18 mouse cellular contexts compared by ENCODE assay signal in genomic region chr14:55793946-55794345, GRCm38 (mm10). TPM values are rescaled to one million over a fixed set of nuclear protein-coding genes. Genes with fewer than 3 reads are reported as not detected.
A peak's percentile ranks its signal among the peaks of the same experiment; 100 is the strongest.
DNase-seq lines count a peak whose midpoint lies in the region; ATAC-seq and TF ChIP-seq lines count a peak whose summit lies in the region.
"Had no signal": no experiment of that assay in that cellular context is flagged by ENCODE, and none has a peak within 500 bp of the region (broad histone marks: within the 10 kb centered on the region; RNA-seq: fewer than 3 reads in every experiment).

No protein-coding gene starts in this region.

- WGBS in kidney, adult 2 months, result 66% methylated on average over 2 of the region's 2 CpGs
- 44% methylated on average over 2 of the region's 2 CpGs for WGBS in liver, embryonic 12.5 days (ENCODE audit: insufficient replicate concordance)

- no peak for ATAC-seq in liver, embryonic 12.5 days
- ATAC-seq: intestine, embryonic 15.5 days had no signal

- TF ChIP-seq POLR2A in kidney, adult 2 months (IDR thresholded peaks at IDR 0.05; ENCODE audit: low read depth, low read length), result no peak
- TF ChIP-seq POLR2A in myocyte (IDR thresholded peaks at IDR 0.05; ENCODE audit: insufficient read length, low read depth), result no peak

- peak overlapping the region; percentile 26 for H3K4me2 ChIP-seq in myocyte (ENCODE audit: low read depth)
- no peak overlapping the region for H3K4me2 ChIP-seq in liver, embryonic 12.5 days
- H3K4me2 ChIP-seq: embryonic facial prominence, embryonic 13.5 days; heart, embryonic 15.5 days; hindbrain, embryonic 12.5 days; intestine, embryonic 15.5 days; limb, embryonic 15.5 days; midbrain, embryonic 12.5 days had no signal

- H3K9me3 ChIP-seq in liver, embryonic 12.5 days (replicated peaks), result no peaks in the 10 kb centered on the region
- H3K9me3 ChIP-seq: embryonic facial prominence, embryonic 13.5 days; forebrain, embryonic 10.5 days; heart, embryonic 15.5 days; hindbrain, embryonic 12.5 days; intestine, embryonic 15.5 days; limb, embryonic 15.5 days; midbrain, embryonic 12.5 days had no signal

- H3K9ac ChIP-seq in liver, embryonic 12.5 days, result no peak overlapping the region
- H3K9ac ChIP-seq: embryonic facial prominence, embryonic 13.5 days; heart, embryonic 15.5 days; hindbrain, embryonic 12.5 days; intestine, embryonic 15.5 days; limb, embryonic 15.5 days; midbrain, embryonic 12.5 days had no signal

- H3K4me3 ChIP-seq in kidney, adult 2 months (ENCODE audit: insufficient read depth, low read depth, low read length), result no peak overlapping the region
- no peak overlapping the region for H3K4me3 ChIP-seq in myocyte
- no peak overlapping the region for H3K4me3 ChIP-seq in liver, embryonic 12.5 days
- H3K4me3 ChIP-seq: embryonic facial prominence, embryonic 13.5 days; forebrain, embryonic 10.5 days; heart, embryonic 15.5 days; hindbrain, embryonic 12.5 days; intestine, embryonic 15.5 days; limb, embryonic 15.5 days; midbrain, embryonic 12.5 days had no signal

- H3K4me1 ChIP-seq in kidney, adult 2 months (ENCODE audit: control insufficient read depth, insufficient read depth, low read length), result no peaks in the 10 kb centered on the region
- peaks cover 12% of the 10 kb centered on the region for H3K4me1 ChIP-seq in liver, embryonic 12.5 days
- H3K4me1 ChIP-seq: forebrain, embryonic 10.5 days; hindbrain, embryonic 12.5 days; limb, embryonic 15.5 days; midbrain, embryonic 12.5 days had no signal

- H3K27me3 ChIP-seq in kidney, adult 2 months (replicated peaks; ENCODE audit: control insufficient read depth, insufficient read depth, low read length), result no peaks in the 10 kb centered on the region
- no peaks in the 10 kb centered on the region for H3K27me3 ChIP-seq in myocyte (ENCODE audit: control insufficient read depth, insufficient read depth, insufficient read length)
- no peaks in the 10 kb centered on the region; the same call in 1 of the 2 replicates for H3K27me3 ChIP-seq in liver, embryonic 12.5 days (replicated peaks)
- H3K27me3 ChIP-seq: intestine, embryonic 15.5 days had no signal

- H3ac ChIP-seq in myocyte (ENCODE audit: control insufficient read depth, insufficient read length), result no peak overlapping the region

- no peaks in the 10 kb centered on the region for H3K79me2 ChIP-seq in myocyte (ENCODE audit: control insufficient read depth, insufficient read depth)

- no peak for TF ChIP-seq CTCF in kidney, adult 2 months (conservative IDR thresholded peaks at IDR 0.05; ENCODE audit: insufficient read depth, insufficient read length, low read depth, low read length)

- no peaks in the 10 kb centered on the region for H3K36me3 ChIP-seq in kidney, adult 2 months (ENCODE audit: control insufficient read depth, insufficient read depth, low read length)
- H3K36me3 ChIP-seq in myocyte (ENCODE audit: control insufficient read depth, insufficient read depth), result no peaks in the 10 kb centered on the region
- no peaks in the 10 kb centered on the region for H3K36me3 ChIP-seq in liver, embryonic 12.5 days
- H3K36me3 ChIP-seq: embryonic facial prominence, embryonic 13.5 days; forebrain, embryonic 10.5 days; heart, embryonic 15.5 days; hindbrain, embryonic 12.5 days; intestine, embryonic 15.5 days; limb, embryonic 15.5 days; midbrain, embryonic 12.5 days had no signal

- DNase-seq in kidney, adult 18-20 months, result peak; percentile 2
- DNase-seq in kidney, adult 2 months, result no peak
- DNase-seq in testis, postnatal 10 days (ENCODE audit: low spot score), result peak; percentile 60
- no peak for DNase-seq in testis, postnatal 14 days (ENCODE audit: low spot score)
- DNase-seq in NIH3T3 (ENCODE audit: low read depth), result peak; percentile 80
- DNase-seq: cerebellum, adult 11 months; cerebellum, postnatal 36 days; right cerebral cortex, adult 18-20 months; thymus, postnatal 4 days had no signal

- H3K27ac ChIP-seq in kidney, adult 2 months (ENCODE audit: insufficient read depth, low read depth, low read length), result no peak overlapping the region
- no peak overlapping the region for H3K27ac ChIP-seq in liver, embryonic 12.5 days
- H3K27ac ChIP-seq: embryonic facial prominence, embryonic 13.5 days; forebrain, embryonic 10.5 days; heart, embryonic 15.5 days; hindbrain, embryonic 12.5 days; intestine, embryonic 15.5 days; limb, embryonic 15.5 days; midbrain, embryonic 12.5 days had no signal

TF ChIP-seq in myocyte, 11 proteins besides CTCF, POLR2A, EP300 and RAD21:
- TF ChIP-seq REST (IDR thresholded peaks at IDR 0.05; ENCODE audit: insufficient read depth, insufficient read length) (no peak), MYOG (IDR thresholded peaks at IDR 0.05; ENCODE audit: control insufficient read depth in 1 of 3, insufficient read depth in 1 of 3, insufficient read length in 2 of 3, low read depth in 2 of 3) (no peak), SRF (IDR thresholded peaks at IDR 0.05; ENCODE audit: control insufficient read depth, insufficient read length, low read depth) (no peak), MYOD1 (IDR thresholded peaks at IDR 0.05; ENCODE audit: control insufficient read depth in 1 of 3, insufficient read length in 2 of 3, low read depth in 2 of 3) (no peak), POLR2AphosphoS2 (IDR thresholded peaks at IDR 0.05; ENCODE audit: insufficient read length, low read depth) (no peak)

RNA-seq across cellular contexts. Expression of gene Ripk3, which starts 5.3 kb away (rescaled TPM):
- polyA plus RNA-seq in kidney, adult 2 months (2012; rRNA removed), result 3.5 and 4.7 TPM in 2 replicates
- polyA plus RNA-seq in myocyte (2012; fragmentation: generic; extraction: Trizol), result 0.28 TPM
- polyA plus RNA-seq in liver, embryonic 12.5 days (2016; fragmentation: Nextera tagmentation; extraction: Ambion mirVana), result 29.1 and 30.0 TPM in 2 replicates

RNA-seq across cellular contexts. Expression of gene Adcy4, which starts 10.1 kb away (rescaled TPM):
- 16.8 and 16.9 TPM in 2 replicates for polyA plus RNA-seq in kidney, adult 2 months (2012; rRNA removed)
- 0.06 TPM for polyA plus RNA-seq in myocyte (2012; fragmentation: generic; extraction: Trizol)
- polyA plus RNA-seq in liver, embryonic 12.5 days (2016; fragmentation: Nextera tagmentation; extraction: Ambion mirVana), result 2.9 and 3.6 TPM in 2 replicates

RNA-seq across cellular contexts. Expression of gene Ltb4r1, which starts 28.2 kb away (rescaled TPM):
- 0.75 and 1.1 TPM in 2 replicates for polyA plus RNA-seq in kidney, adult 2 months (2012; rRNA removed)
- polyA plus RNA-seq in myocyte (2012; fragmentation: generic; extraction: Trizol), result 0.04 TPM
- polyA plus RNA-seq in liver, embryonic 12.5 days (2016; fragmentation: Nextera tagmentation; extraction: Ambion mirVana), result 3.1 and 3.6 TPM in 2 replicates
- polyA plus RNA-seq: hindbrain, embryonic 12.5 days had no signal

RNA-seq across cellular contexts. Expression of gene Nfatc4, which starts 29.0 kb away (rescaled TPM):
- polyA plus RNA-seq in kidney, adult 2 months (2012; rRNA removed), result 4.3 and 5.0 TPM in 2 replicates
- 2.8 TPM for polyA plus RNA-seq in myocyte (2012; fragmentation: generic; extraction: Trizol)
- 3.3 and 5.3 TPM in 2 replicates for polyA plus RNA-seq in liver, embryonic 12.5 days (2016; fragmentation: Nextera tagmentation; extraction: Ambion mirVana)

RNA-seq across cellular contexts. Expression of gene Ltb4r2, which starts 32.7 kb away (rescaled TPM):
- polyA plus RNA-seq in kidney, adult 2 months (2012; rRNA removed), result 0.56 and 0.76 TPM in 2 replicates
- polyA plus RNA-seq in myocyte (2012; fragmentation: generic; extraction: Trizol), result 0.01 TPM
- polyA plus RNA-seq in liver, embryonic 12.5 days (2016; fragmentation: Nextera tagmentation; extraction: Ambion mirVana), result 1.3 and 1.8 TPM in 2 replicates

Comparison
In these comparisons a context has a peak if more than half of its experiments do, and no peak if none do; other contexts are left out.
1. DNase-seq: peak in kidney, adult 18-20 months (single experiment), testis, postnatal 10 days (single experiment) and NIH3T3 (single experiment); none in kidney, adult 2 months (single experiment) and testis, postnatal 14 days (single experiment).